In genomic region chr2:118745232-118745884, GRCm38 (mm10) we compare ENCODE assay signal across 8 mouse cellular contexts. TPM values are rescaled to one million over a fixed set of nuclear protein-coding genes. Genes with fewer than 3 reads are reported as not detected.
DNase-seq lines count a peak whose midpoint lies in the region; ATAC-seq and TF ChIP-seq lines count a peak whose summit lies in the region.

TSS of gene Inafm2 (plus strand) at chr2:118745758.

- H3K4me2 ChIP-seq in heart, embryonic 11.5 days, result peak within 1 kb of the TSS; percentile 85
- peak within 1 kb of the TSS; percentile 99 for H3K4me2 ChIP-seq in kidney, embryonic 15.5 days
- H3K4me2 ChIP-seq in liver, embryonic 11.5 days, result peak within 1 kb of the TSS; percentile 98

- peak; percentile 56 for ATAC-seq in erythroblast, adult 5-6 weeks (replicated peaks; ENCODE audit: low FRiP score, poor library complexity, severe bottlenecking)
- ATAC-seq in heart, embryonic 11.5 days (replicated peaks; ENCODE audit: insufficient number of reproducible peaks, low FRiP score, low TSS enrichment), result peak; percentile 87
- ATAC-seq in kidney, embryonic 15.5 days (replicated peaks; ENCODE audit: low FRiP score), result peak; percentile 91
- ATAC-seq in liver, embryonic 11.5 days (replicated peaks; ENCODE audit: low FRiP score), result peak; percentile 91

- no peak for TF ChIP-seq CTCF in brain, embryonic 14.5 days (IDR thresholded peaks at IDR 0.05; ENCODE audit: borderline replicate concordance, extremely low read depth, insufficient read depth, insufficient read length)

- H3K4me1 ChIP-seq in heart, embryonic 11.5 days (ENCODE audit: control insufficient read depth, insufficient read depth, low read length), result peaks cover 30% of the 10 kb centered on the region
- H3K4me1 ChIP-seq in kidney, embryonic 15.5 days, result peaks cover 34% of the 10 kb centered on the region
- H3K4me1 ChIP-seq in liver, embryonic 11.5 days (replicated peaks; ENCODE audit: control insufficient read depth, insufficient read depth, low read length), result peaks cover 33% of the 10 kb centered on the region

- peak within 1 kb of the TSS; percentile 75 for H3K4me3 ChIP-seq in heart, embryonic 11.5 days (ENCODE audit: low read depth, low read length)
- peak within 1 kb of the TSS; percentile 91 for H3K4me3 ChIP-seq in kidney, embryonic 15.5 days (replicated peaks)
- H3K4me3 ChIP-seq in liver, embryonic 11.5 days (ENCODE audit: low read depth, low read length), result peak within 1 kb of the TSS; percentile 96

- H3K9me3 ChIP-seq in heart, embryonic 11.5 days (replicated peaks; ENCODE audit: control insufficient read depth, low read length), result no peaks in the 10 kb centered on the region
- H3K9me3 ChIP-seq in kidney, embryonic 15.5 days (replicated peaks), result no peaks in the 10 kb centered on the region
- no peaks in the 10 kb centered on the region for H3K9me3 ChIP-seq in liver, embryonic 11.5 days (ENCODE audit: control insufficient read depth, low read length)

- H3K9ac ChIP-seq in heart, embryonic 11.5 days (ENCODE audit: low read depth, low read length), result peak within 1 kb of the TSS; percentile 91
- H3K9ac ChIP-seq in kidney, embryonic 15.5 days, result peak within 1 kb of the TSS; percentile 77
- H3K9ac ChIP-seq in liver, embryonic 11.5 days (ENCODE audit: low read depth, low read length), result peak within 1 kb of the TSS; percentile 97

- H3K27ac ChIP-seq in heart, embryonic 11.5 days (ENCODE audit: low read depth, low read length), result peak within 1 kb of the TSS; percentile 59
- H3K27ac ChIP-seq in kidney, embryonic 15.5 days, result no peak within 1 kb of the TSS
- peak within 1 kb of the TSS; percentile 58 for H3K27ac ChIP-seq in liver, embryonic 11.5 days (ENCODE audit: low read depth, low read length)

- peaks cover 14% of the 10 kb centered on the region for H3K27me3 ChIP-seq in heart, embryonic 11.5 days (ENCODE audit: control insufficient read depth, insufficient read depth, low read length)
- H3K27me3 ChIP-seq in kidney, embryonic 15.5 days, result peaks cover 51% of the 10 kb centered on the region
- H3K27me3 ChIP-seq in liver, embryonic 11.5 days (replicated peaks; ENCODE audit: control insufficient read depth, insufficient read depth, low read length), result no peaks in the 10 kb centered on the region; the same call in none of the 2 replicates
- H3K27me3 ChIP-seq in splenic B cell, adult 2 months (ENCODE audit: control insufficient read depth, insufficient read depth, low read length, poor library complexity, severe bottlenecking), result no peaks in the 10 kb centered on the region

- no peaks in the 10 kb centered on the region for H3K36me3 ChIP-seq in heart, embryonic 11.5 days (ENCODE audit: control insufficient read depth, insufficient read depth, low read length)
- peaks cover 15% of the 10 kb centered on the region; the same call in 1 of the 2 replicates for H3K36me3 ChIP-seq in kidney, embryonic 15.5 days
- peaks cover 7% of the 10 kb centered on the region; the same call in 1 of the 2 replicates for H3K36me3 ChIP-seq in liver, embryonic 11.5 days (ENCODE audit: control insufficient read depth, insufficient read depth, low read length)
- no peaks in the 10 kb centered on the region for H3K36me3 ChIP-seq in splenic B cell, adult 2 months (ENCODE audit: control insufficient read depth, insufficient read depth, low read length, poor library complexity, severe bottlenecking)

- DNase-seq in CD4-positive helper T cell, adult 2 months (ENCODE audit: low read depth, low spot score), result peak; percentile 90
- DNase-seq in brain, embryonic 14.5 days (ENCODE audit: low read depth), result peak; percentile 97
- DNase-seq in liver, embryonic 11.5 days (ENCODE audit: low spot score), result peak; percentile 92
- peak; percentile 85 for DNase-seq in naive thymus-derived CD4-positive, alpha-beta T cell, adult 2 months (ENCODE audit: low read depth)
- peak; percentile 86 for DNase-seq in splenic B cell, adult 2 months (ENCODE audit: low read depth, low spot score)

- TF ChIP-seq POLR2A in brain, embryonic 14.5 days (IDR thresholded peaks at IDR 0.05; ENCODE audit: borderline replicate concordance, extremely low read depth, insufficient read depth, insufficient read length, poor library complexity, severe bottlenecking), result peak; percentile 84

- under 1% methylated on average over 36 of the region's 57 CpGs for WGBS in heart, embryonic 11.5 days (ENCODE audit: insufficient replicate concordance)
- WGBS in kidney, embryonic 15.5 days, result under 1% methylated on average over 53 of the region's 57 CpGs
- under 1% methylated on average over 54 of the region's 57 CpGs for WGBS in liver, embryonic 11.5 days

RNA-seq across cellular contexts. Expression of gene Inafm2, which starts in this region (rescaled TPM):
- polyA plus RNA-seq in brain, embryonic 14.5 days (2012; rRNA removed), result 11.1 and 11.7 TPM in 2 replicates
- 6.5 and 10.4 TPM in 2 replicates for total RNA-seq in erythroblast, adult 5-6 weeks (2015; ENCODE audit: low replicate concordance)
- 3.5 and 4.6 TPM in 2 replicates for total RNA-seq in erythroblast, adult 5-6 weeks (2017; ENCODE audit: low replicate concordance)
- 45.4 and 46.7 TPM in 2 replicates for polyA plus RNA-seq in heart, embryonic 11.5 days (2014; fragmentation: Nextera tagmentation; extraction: Ambion mirVana)
- polyA plus RNA-seq in kidney, embryonic 15.5 days (2015; fragmentation: Nextera tagmentation; extraction: Ambion mirVana), result 14.0 and 15.6 TPM in 2 replicates
- 32.3 and 33.0 TPM in 2 replicates for polyA plus RNA-seq in liver, embryonic 11.5 days (2014; fragmentation: Nextera tagmentation; extraction: Ambion mirVana)
